ENCODE assay signal across 17 mouse cellular contexts in the genomic region with DNA sequence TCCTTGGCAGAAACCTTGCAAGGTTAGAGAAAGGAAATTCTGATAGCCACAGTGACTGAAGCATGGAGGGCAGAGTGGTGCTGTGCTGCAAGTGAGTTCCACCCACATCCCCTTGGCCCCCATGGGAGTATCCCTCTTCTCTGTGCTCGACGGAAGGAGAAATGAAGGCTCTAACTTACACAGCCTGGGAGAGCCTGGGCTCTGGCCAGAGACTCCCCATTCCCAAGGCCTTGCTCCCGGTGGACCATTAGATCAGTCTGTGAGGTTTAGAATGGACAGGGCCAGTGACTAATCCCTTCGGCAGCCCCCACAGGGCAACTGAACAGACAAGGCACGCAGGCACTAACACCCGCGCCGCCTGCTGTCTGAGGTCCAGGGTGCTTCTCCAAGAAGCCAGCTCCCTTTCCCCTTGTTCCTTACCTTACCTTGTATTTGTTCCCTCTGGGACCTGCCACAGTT. TPM values are rescaled to one million over a fixed set of nuclear protein-coding genes. Genes with fewer than 3 reads are reported as not detected.
DNase-seq lines count a peak whose midpoint lies in the region; ATAC-seq lines count a peak whose summit lies in the region.
"Had no signal": no experiment of that assay in that cellular context is flagged by ENCODE, and none has a peak within 500 bp of the region (broad histone marks: within the 10 kb centered on the region; RNA-seq: fewer than 3 reads in every experiment).

No protein-coding gene starts in this region.

- intact Hi-C loops in heart, postnatal 10 days (cut with DNase I) = no loop called here

- no peak overlapping the region for H3K27ac ChIP-seq in forebrain, embryonic 11.5 days (ENCODE audit: low read depth, low read length)
- H3K27ac ChIP-seq: forebrain, embryonic 15.5 days; heart, embryonic 13.5 days; limb, embryonic 13.5 days; neural tube, embryonic 12.5 days had no signal

- H3K4me1 ChIP-seq in forebrain, embryonic 11.5 days (replicated peaks; ENCODE audit: control insufficient read depth, insufficient read depth, low read length) = no peaks in the 10 kb centered on the region
- H3K4me1 ChIP-seq: forebrain, embryonic 15.5 days; limb, embryonic 13.5 days; neural tube, embryonic 12.5 days had no signal

- 86% methylated on average over 8 of the region's 8 CpGs for WGBS in forebrain, embryonic 11.5 days

- peak; percentile 15 for DNase-seq in adrenal gland, postnatal 10 days
- no peak for DNase-seq in adrenal gland, postnatal 25 days
- peak; percentile 12 for DNase-seq in spleen, postnatal 10 days (ENCODE audit: low spot score in 2 of 2)
- no peak for DNase-seq in spleen, adult 18-20 months
- DNase-seq in heart, postnatal 10 days = peak; percentile 33 to 41
- no peak for DNase-seq in urinary bladder, postnatal 25 days (ENCODE audit: low spot score)
- DNase-seq in forebrain, embryonic 11.5 days (ENCODE audit: low spot score) = no peak
- DNase-seq: cerebellum, postnatal 36 days; midbrain, embryonic 14.5 days; retina, postnatal 1 day; thymus, adult 18-20 months had no signal

- no peak overlapping the region for H3K4me3 ChIP-seq in forebrain, embryonic 11.5 days (ENCODE audit: low read depth, low read length)
- H3K4me3 ChIP-seq: forebrain, embryonic 15.5 days; heart, embryonic 13.5 days; limb, embryonic 13.5 days; neural tube, embryonic 12.5 days had no signal

- H3K27me3 ChIP-seq in forebrain, embryonic 11.5 days (ENCODE audit: control insufficient read depth, insufficient read depth, low read length) = no peaks in the 10 kb centered on the region
- H3K27me3 ChIP-seq: forebrain, embryonic 15.5 days; heart, embryonic 13.5 days; limb, embryonic 13.5 days; neural tube, embryonic 12.5 days had no signal

- H3K9ac ChIP-seq in forebrain, embryonic 11.5 days (ENCODE audit: low read length) = no peak overlapping the region
- H3K9ac ChIP-seq: forebrain, embryonic 15.5 days; heart, embryonic 13.5 days; limb, embryonic 13.5 days; neural tube, embryonic 12.5 days had no signal

- H3K9me3 ChIP-seq in forebrain, embryonic 11.5 days (ENCODE audit: control insufficient read depth, low read length) = no peaks in the 10 kb centered on the region
- H3K9me3 ChIP-seq: forebrain, embryonic 15.5 days; G1E; heart, embryonic 13.5 days; limb, embryonic 13.5 days; neural tube, embryonic 12.5 days had no signal

- ATAC-seq in inflammation-experienced regulatory T-cells, adult 6 months = no peak
- no peak for ATAC-seq in forebrain, embryonic 11.5 days (replicated peaks; ENCODE audit: low FRiP score)
- ATAC-seq: forebrain, embryonic 15.5 days had no signal

- H3K4me2 ChIP-seq in forebrain, embryonic 11.5 days (ENCODE audit: low read depth, low read length, severe bottlenecking) = no peak overlapping the region
- H3K4me2 ChIP-seq: forebrain, embryonic 15.5 days; heart, embryonic 13.5 days; limb, embryonic 13.5 days; neural tube, embryonic 12.5 days had no signal

- H3K36me3 ChIP-seq in forebrain, embryonic 11.5 days (ENCODE audit: control insufficient read depth, insufficient read depth, low read length) = no peaks in the 10 kb centered on the region
- H3K36me3 ChIP-seq: forebrain, embryonic 15.5 days; neural tube, embryonic 12.5 days had no signal

RNA-seq across cellular contexts. Expression of a gene that starts 40.4 kb away (rescaled TPM):
- 100 to 1,000 TPM; 271 to 286 TPM for total RNA-seq in adrenal gland, postnatal 10 days (2021)
- total RNA-seq in adrenal gland, postnatal 25 days (2021) = 180 and 199 TPM in 2 replicates
- 100 to 1,000 TPM; 288 to 292 TPM for total RNA-seq in heart, postnatal 10 days (2021)
- 10 to 100 TPM; 52.5 to 76.1 (median 62.4) TPM for polyA plus RNA-seq in inflammation-experienced regulatory T-cells, adult 6 months (2017; shearing (Covaris generic))
- 80.0 and 82.3 TPM in 2 replicates for polyA plus RNA-seq in forebrain, embryonic 11.5 days (2014; fragmentation: Nextera tagmentation; extraction: Ambion mirVana)

Comparison
In these comparisons a context has a peak if more than half of its experiments do, and no peak if none do; other contexts are left out.
1. DNase-seq: peak in adrenal gland, postnatal 10 days (single experiment), spleen, postnatal 10 days (2 of 2) and heart, postnatal 10 days (2 of 2); none in adrenal gland, postnatal 25 days (single experiment), spleen, adult 18-20 months (0 of 2), urinary bladder, postnatal 25 days (single experiment) and forebrain, embryonic 11.5 days (single experiment).